8 mouse cellular contexts compared by ENCODE assay signal in genomic region chr13:114387074-114387487, GRCm38 (mm10). TPM values are rescaled to one million over a fixed set of nuclear protein-coding genes. Genes with fewer than 3 reads are reported as not detected.
DNase-seq lines count a peak whose midpoint lies in the region; ATAC-seq and TF ChIP-seq lines count a peak whose summit lies in the region.

No protein-coding gene starts in this region.

- no peak for TF ChIP-seq EP300 in liver, postnatal 0 days (IDR thresholded peaks at IDR 0.05; ENCODE audit: low read depth)

- TF ChIP-seq CTCF in liver, postnatal 0 days (IDR thresholded peaks at IDR 0.05; ENCODE audit: low read depth): no peak

- H3K27ac ChIP-seq in heart, embryonic 16.5 days (ENCODE audit: low read length): peak overlapping the region; percentile 83; the same call in 1 of the 2 replicates
- no peak overlapping the region for H3K27ac ChIP-seq in forebrain, embryonic 15.5 days (replicated peaks)
- peak overlapping the region; percentile 85 for H3K27ac ChIP-seq in liver, postnatal 0 days (ENCODE audit: low read depth)

- WGBS in heart, embryonic 16.5 days: 4% methylated on average over 10 of the region's 10 CpGs
- WGBS in forebrain, embryonic 15.5 days: 7% methylated on average over 10 of the region's 10 CpGs
- WGBS in liver, postnatal 0 days (ENCODE audit: insufficient replicate concordance): 2% methylated on average over 10 of the region's 10 CpGs

- DNase-seq in heart, adult 9 months (ENCODE audit: low spot score in 2 of 2): no peak
- DNase-seq in MEL-GATA-1-ER (ENCODE audit: extremely low read depth, low read depth): peak; percentile 29
- no peak for DNase-seq in liver, postnatal 0 days
- no peak for DNase-seq in embryo, embryonic 9.5 days (ENCODE audit: extremely low spot score)
- no peak for DNase-seq in testis, postnatal 14 days (ENCODE audit: low spot score)
- no peak for DNase-seq in layer of hippocampus, adult 9-10 months (ENCODE audit: low spot score)

- no peak for ATAC-seq in heart, embryonic 16.5 days (replicated peaks; ENCODE audit: extremely low read depth, insufficient read depth, low FRiP score)
- peak; percentile 52 for ATAC-seq in forebrain, embryonic 15.5 days (replicated peaks)
- peak; percentile 21 for ATAC-seq in liver, postnatal 0 days

- peaks cover 7% of the 10 kb centered on the region for H3K4me1 ChIP-seq in heart, embryonic 16.5 days (ENCODE audit: control insufficient read depth, insufficient read depth, low read length)
- H3K4me1 ChIP-seq in forebrain, embryonic 15.5 days: peaks cover 14% of the 10 kb centered on the region
- peaks cover 11% of the 10 kb centered on the region for H3K4me1 ChIP-seq in liver, postnatal 0 days (ENCODE audit: insufficient read depth)

- peak overlapping the region; percentile 94 for H3K4me3 ChIP-seq in heart, embryonic 16.5 days (ENCODE audit: low read length)
- peak overlapping the region; percentile 59 for H3K4me3 ChIP-seq in forebrain, embryonic 15.5 days
- H3K4me3 ChIP-seq in liver, postnatal 0 days (ENCODE audit: low read depth, low read length): peak overlapping the region; percentile 98

- no peaks in the 10 kb centered on the region for H3K27me3 ChIP-seq in heart, embryonic 16.5 days (ENCODE audit: control insufficient read depth, insufficient read depth, low read length)
- H3K27me3 ChIP-seq in forebrain, embryonic 15.5 days: no peaks in the 10 kb centered on the region
- no peaks in the 10 kb centered on the region for H3K27me3 ChIP-seq in liver, postnatal 0 days (ENCODE audit: insufficient read depth, low read length)

- H3K36me3 ChIP-seq in heart, embryonic 16.5 days (ENCODE audit: control insufficient read depth, insufficient read depth): peaks cover 6% of the 10 kb centered on the region; the same call in 1 of the 2 replicates
- H3K36me3 ChIP-seq in forebrain, embryonic 15.5 days: peaks cover 2% of the 10 kb centered on the region; the same call in 1 of the 2 replicates
- no peaks in the 10 kb centered on the region; the same call in 1 of the 2 replicates for H3K36me3 ChIP-seq in liver, postnatal 0 days (replicated peaks; ENCODE audit: insufficient read depth, low read length)

- 0 out of 2 replicates have a peak, but pooled peaks cover 4% of the 10 kb centered on the region for H3K9me3 ChIP-seq in heart, embryonic 16.5 days (replicated peaks; ENCODE audit: control insufficient read depth, low read length)
- H3K9me3 ChIP-seq in forebrain, embryonic 15.5 days: no peaks in the 10 kb centered on the region
- H3K9me3 ChIP-seq in liver, postnatal 0 days (ENCODE audit: low read length): no peaks in the 10 kb centered on the region

- H3K4me2 ChIP-seq in heart, embryonic 16.5 days (ENCODE audit: low read depth, low read length): peak overlapping the region; percentile 87
- peak overlapping the region; percentile 60 for H3K4me2 ChIP-seq in forebrain, embryonic 15.5 days (replicated peaks)
- peak overlapping the region; percentile 87 for H3K4me2 ChIP-seq in liver, postnatal 0 days (ENCODE audit: low read depth, low read length)

- H3K9ac ChIP-seq in heart, embryonic 16.5 days (ENCODE audit: low read length): peak overlapping the region; percentile 94
- peak overlapping the region; percentile 68 for H3K9ac ChIP-seq in forebrain, embryonic 15.5 days (replicated peaks)
- H3K9ac ChIP-seq in liver, postnatal 0 days (replicated peaks): peak overlapping the region; percentile 90

RNA-seq across cellular contexts. Expression of gene Ndufs4, which starts 1.0 kb away (rescaled TPM):
- polyA plus RNA-seq in heart, embryonic 16.5 days (2015; fragmentation: Nextera tagmentation; extraction: Ambion mirVana): 409 and 418 TPM in 2 replicates
- polyA plus RNA-seq in forebrain, embryonic 15.5 days (2015; fragmentation: Nextera tagmentation; extraction: Ambion mirVana): 329 and 341 TPM in 2 replicates
- 203 and 222 TPM in 2 replicates for polyA plus RNA-seq in liver, postnatal 0 days (2015; fragmentation: Nextera tagmentation; extraction: Ambion mirVana)
